Mouse (Mus musculus): Measurements from ENCODE around the gene Cpped1.

Gene Cpped1

GRCm38 (mm10) chr16:11843441-11843840 lies 65.8 kb downstream of the Cpped1 start:
- DNase-seq (ENCODE audit: low spot score) = no peak

- DNase-seq (ENCODE audit: low spot score) = no peak
Measured at GRCm38 (mm10) chr16:11833474-11833873, 75.8 kb downstream of the Cpped1 start.

- no peak for DNase-seq (ENCODE audit: low spot score)
Measured at GRCm38 (mm10) chr16:11828816-11829215, 80.4 kb downstream of the Cpped1 start.

GRCm38 (mm10) chr16:11824833-11825232 lies 84.4 kb downstream of the Cpped1 start:
- peak; percentile 38 for DNase-seq (ENCODE audit: low spot score)

GRCm38 (mm10) chr16:11824385-11824784 lies 84.9 kb downstream of the Cpped1 start:
- DNase-seq (ENCODE audit: low spot score) = no peak

- no peak for DNase-seq (ENCODE audit: low spot score)
Measured at GRCm38 (mm10) chr16:11820791-11821190, 88.5 kb downstream of the Cpped1 start.

GRCm38 (mm10) chr16:11814935-11815650 lies 94.2 kb downstream of the Cpped1 start:
- no peak for DNase-seq (ENCODE audit: low spot score)

- no peak for DNase-seq (ENCODE audit: low spot score)
Measured at GRCm38 (mm10) chr16:11812119-11812518, 97.1 kb downstream of the Cpped1 start.

GRCm38 (mm10) chr16:11809615-11810014 lies 99.6 kb downstream of the Cpped1 start:
- no peak for DNase-seq (ENCODE audit: low spot score)

GRCm38 (mm10) chr16:11801960-11802539 lies 107.2 kb downstream of the Cpped1 start:
- DNase-seq (ENCODE audit: low spot score) = no peak

- DNase-seq (ENCODE audit: low spot score) = no peak
Measured at GRCm38 (mm10) chr16:11795758-11796460, 113.3 kb downstream of the Cpped1 start.

GRCm38 (mm10) chr16:11794628-11795027 lies 114.6 kb downstream of the Cpped1 start:
- no peak for DNase-seq (ENCODE audit: low spot score)

GRCm38 (mm10) chr16:11793391-11793790 lies 115.9 kb downstream of the Cpped1 start:
- DNase-seq (ENCODE audit: low spot score) = no peak

- no peak for DNase-seq (ENCODE audit: low spot score)
Measured at GRCm38 (mm10) chr16:11790476-11790875, 118.8 kb downstream of the Cpped1 start.

GRCm38 (mm10) chr16:11785806-11786205 lies 123.4 kb downstream of the Cpped1 start:
- DNase-seq (ENCODE audit: low spot score) = no peak

- DNase-seq (ENCODE audit: low spot score) = no peak
Measured at GRCm38 (mm10) chr16:11784354-11784753, 124.9 kb downstream of the Cpped1 start.

- DNase-seq (ENCODE audit: low spot score) = no peak
Measured at GRCm38 (mm10) chr16:11783337-11783736, 125.9 kb downstream of the Cpped1 start.

- DNase-seq (ENCODE audit: low spot score) = no peak
Measured at GRCm38 (mm10) chr16:11782082-11782481, 127.2 kb downstream of the Cpped1 start.

- peak; percentile 52 for DNase-seq (ENCODE audit: low spot score)
Measured at GRCm38 (mm10) chr16:11778715-11779460, 130.4 kb downstream of the Cpped1 start.

GRCm38 (mm10) chr16:11778191-11778590 lies 131.1 kb downstream of the Cpped1 start:
- no peak for DNase-seq (ENCODE audit: low spot score)

- no peak for DNase-seq (ENCODE audit: low spot score)
Measured at GRCm38 (mm10) chr16:11776528-11776927, 132.7 kb downstream of the Cpped1 start.

- no peak for DNase-seq (ENCODE audit: low spot score)
Measured at GRCm38 (mm10) chr16:11774321-11774720, 134.9 kb downstream of the Cpped1 start.

All from layer of hippocampus, adult 11-12 months (tissue).